Mouse (Mus musculus): ENCODE data around the gene Gsdma2. TPM values are rescaled to one million over a fixed set of nuclear protein-coding genes. Genes with fewer than 3 reads are reported as not detected.

Gsdma2 gene
- polyA plus RNA-seq, 1 experiment, result not detected

GRCm38 (mm10) chr11:98702323-98702722 is 55.8 kb downstream of the Gsdma2 start:
- peaks cover 17% of the 10 kb centered on the region for H3K36me3 ChIP-seq (ENCODE audit: control insufficient read depth, insufficient read depth)
- H3K79me3 ChIP-seq (ENCODE audit: low read depth), result no peaks in the 10 kb centered on the region
- H3ac ChIP-seq (ENCODE audit: control insufficient read depth, insufficient read length, low read depth), result no peak overlapping the region
- TF ChIP-seq CTCF (IDR thresholded peaks at IDR 0.05; ENCODE audit: control insufficient read depth, insufficient read depth, insufficient read length) (no peak), FOSL1 (IDR thresholded peaks at IDR 0.05; ENCODE audit: insufficient read depth, low read length, poor library complexity, severe bottlenecking) (no peak), MAX (IDR thresholded peaks at IDR 0.05) (no peak), MYOG (IDR thresholded peaks at IDR 0.05; ENCODE audit: control insufficient read depth, extremely low read depth, insufficient read length) (no peak), USF1 (IDR thresholded peaks at IDR 0.05; ENCODE audit: low read depth) (no peak), CEBPB (IDR thresholded peaks at IDR 0.05; ENCODE audit: low read depth) (no peak), MYOD1 (IDR thresholded peaks at IDR 0.05; ENCODE audit: control insufficient read depth, insufficient read length, low read depth) (no peak)
- no peak overlapping the region for H3K4me3 ChIP-seq (ENCODE audit: insufficient read depth, poor library complexity, severe bottlenecking)
- H3K27me3 ChIP-seq (ENCODE audit: control insufficient read depth, insufficient read depth, insufficient read length), result no peaks in the 10 kb centered on the region
- H3K79me2 ChIP-seq (ENCODE audit: control insufficient read depth, insufficient read depth), result no peaks in the 10 kb centered on the region

GRCm38 (mm10) chr11:98705021-98705420 is 58.5 kb downstream of the Gsdma2 start:
- Histone ChIP-seq H3ac (ENCODE audit: control insufficient read depth, insufficient read length, low read depth) (no peak overlapping the region), H3K36me3 (ENCODE audit: control insufficient read depth, insufficient read depth) (peaks cover 29% of the 10 kb centered on the region), H3K27me3 (ENCODE audit: control insufficient read depth, insufficient read depth, insufficient read length) (no peaks in the 10 kb centered on the region), H3K4me3 (ENCODE audit: insufficient read depth, poor library complexity, severe bottlenecking) (no peak overlapping the region), H3K79me3 (ENCODE audit: low read depth) (no peaks in the 10 kb centered on the region), H3K79me2 (ENCODE audit: control insufficient read depth, insufficient read depth) (no peaks in the 10 kb centered on the region)
- TF ChIP-seq CTCF (IDR thresholded peaks at IDR 0.05; ENCODE audit: control insufficient read depth, insufficient read depth, insufficient read length) (no peak), CEBPB (IDR thresholded peaks at IDR 0.05; ENCODE audit: low read depth) (no peak), MAX (IDR thresholded peaks at IDR 0.05) (no peak), MYOG (IDR thresholded peaks at IDR 0.05; ENCODE audit: control insufficient read depth, extremely low read depth, insufficient read length) (no peak), USF1 (IDR thresholded peaks at IDR 0.05; ENCODE audit: low read depth) (no peak), FOSL1 (IDR thresholded peaks at IDR 0.05; ENCODE audit: insufficient read depth, low read length, poor library complexity, severe bottlenecking) (no peak), MYOD1 (IDR thresholded peaks at IDR 0.05; ENCODE audit: control insufficient read depth, insufficient read length, low read depth) (no peak)

Other genes starting within 250 kb of the Gsdma2 start
- gene Pgap3, start 246.3 kb upstream of the Gsdma2 start, polyA plus RNA-seq (2012; fragmentation: generic; extraction: Trizol), result 6.3 TPM
- 15.4 TPM for gene Erbb2, start 234.3 kb upstream of the Gsdma2 start, polyA plus RNA-seq (2012; fragmentation: generic; extraction: Trizol)
- 73.7 TPM for gene Mien1, start 207.8 kb upstream of the Gsdma2 start, polyA plus RNA-seq (2012; fragmentation: generic; extraction: Trizol)
- not detected for gene Grb7, start 200.4 kb upstream of the Gsdma2 start, polyA plus RNA-seq (2012; fragmentation: generic; extraction: Trizol)
- not detected for gene Ikzf3, start 100.7 kb upstream of the Gsdma2 start, polyA plus RNA-seq (2012; fragmentation: generic; extraction: Trizol)
- not detected for gene Zpbp2, start 95.7 kb upstream of the Gsdma2 start, polyA plus RNA-seq (2012; fragmentation: generic; extraction: Trizol)
- 25.0 TPM for gene Ormdl3, start 59.4 kb upstream of the Gsdma2 start, polyA plus RNA-seq (2012; fragmentation: generic; extraction: Trizol)
- not detected for gene Lrrc3c, start 48.5 kb upstream of the Gsdma2 start, polyA plus RNA-seq (2012; fragmentation: generic; extraction: Trizol)
- gene Gm12355, start 21.1 kb upstream of the Gsdma2 start, polyA plus RNA-seq (2012; fragmentation: generic; extraction: Trizol), result 0.34 TPM
- gene Gsdma3, start 20.4 kb upstream of the Gsdma2 start, polyA plus RNA-seq (2012; fragmentation: generic; extraction: Trizol), result not detected
- not detected for gene Gsdma, start 17.6 kb downstream of the Gsdma2 start, polyA plus RNA-seq (2012; fragmentation: generic; extraction: Trizol)
- 244 TPM for gene Psmd3, start 35.8 kb downstream of the Gsdma2 start, polyA plus RNA-seq (2012; fragmentation: generic; extraction: Trizol)
- not detected for gene Csf3, start 54.5 kb downstream of the Gsdma2 start, polyA plus RNA-seq (2012; fragmentation: generic; extraction: Trizol)
- 33.1 TPM for gene Med24, start 82.7 kb downstream of the Gsdma2 start, polyA plus RNA-seq (2012; fragmentation: generic; extraction: Trizol)
- gene Thra, start 93.9 kb downstream of the Gsdma2 start, polyA plus RNA-seq (2012; fragmentation: generic; extraction: Trizol), result 28.1 TPM
- gene Nr1d1, start 128.6 kb downstream of the Gsdma2 start, polyA plus RNA-seq (2012; fragmentation: generic; extraction: Trizol), result 22.3 TPM
- gene Msl1, start 148.8 kb downstream of the Gsdma2 start, polyA plus RNA-seq (2012; fragmentation: generic; extraction: Trizol), result 40.5 TPM
- gene Casc3, start 158.1 kb downstream of the Gsdma2 start, polyA plus RNA-seq (2012; fragmentation: generic; extraction: Trizol), result 24.4 TPM
- 0.66 TPM for gene Rapgefl1, start 190.0 kb downstream of the Gsdma2 start, polyA plus RNA-seq (2012; fragmentation: generic; extraction: Trizol)
- 4.5 TPM for gene Wipf2, start 216.9 kb downstream of the Gsdma2 start, polyA plus RNA-seq (2012; fragmentation: generic; extraction: Trizol)

All from C2C12 (cell line).